Mouse (Mus musculus) cerebellum, postnatal 14 days (tissue): Measurements from ENCODE around the gene Tmem235.

Experiments
- DNase-seq, 2 experiments: peaks; one replicate each; pipeline ENCODE4 v3.0.0; 2021; ENCODE audit warnings: mixed read lengths in 2 of 2

Tmem235 gene

DNA sequence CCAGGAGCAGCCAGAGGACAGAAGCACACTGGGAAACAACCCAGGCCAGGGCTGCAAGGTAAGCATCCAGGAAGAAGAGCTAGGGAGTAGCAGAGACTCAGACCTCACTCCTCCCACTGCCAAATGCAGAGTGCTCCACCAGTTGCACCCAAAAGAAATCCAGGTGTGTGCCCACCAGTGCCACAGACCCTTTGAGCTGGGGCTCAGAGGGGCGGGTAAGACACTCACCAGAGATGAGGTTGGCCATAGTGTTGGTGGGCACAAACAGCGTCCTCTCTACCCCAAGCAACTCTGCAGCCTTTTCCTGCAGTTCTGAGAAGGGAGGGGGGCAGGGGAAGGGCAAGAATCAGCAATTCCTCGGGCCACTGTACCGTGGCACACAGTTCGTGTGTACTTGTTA lies 10.8 kb downstream of the Tmem235 start:
- DNase-seq, result no peak

DNA sequence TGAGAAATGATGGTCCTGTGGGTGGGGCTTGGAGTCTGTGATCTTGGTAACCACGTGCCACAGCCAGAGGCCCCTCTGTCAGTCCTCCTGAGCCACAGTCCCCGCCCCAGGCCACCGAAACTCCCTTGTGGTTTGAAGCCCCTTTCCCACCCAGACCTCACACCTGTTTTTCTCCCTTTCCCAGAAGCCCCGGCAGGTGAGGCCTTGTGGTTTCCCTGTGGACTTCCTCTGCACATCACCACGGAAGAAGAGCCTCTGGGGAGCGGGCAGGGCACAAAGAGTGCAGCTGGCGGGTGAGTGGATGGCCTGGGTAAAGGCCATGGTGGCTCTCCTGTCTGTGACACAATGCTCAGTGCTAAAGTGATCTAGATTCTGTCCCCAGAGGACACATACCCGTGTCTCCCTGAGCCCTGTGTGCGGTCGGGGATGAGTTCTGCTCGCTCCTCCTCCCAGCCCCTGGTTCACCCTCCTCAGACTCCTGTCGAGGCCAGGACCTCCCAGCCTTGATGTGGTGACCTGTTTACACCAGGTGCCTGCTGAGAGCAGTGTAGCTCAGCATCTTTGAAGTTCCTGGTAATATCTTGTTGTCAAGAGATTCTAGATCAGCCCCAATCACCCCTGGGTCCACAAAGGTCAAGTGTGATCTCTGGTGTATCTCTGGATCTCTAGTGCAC lies 11.5 kb downstream of the Tmem235 start:
- no peak for DNase-seq

DNA sequence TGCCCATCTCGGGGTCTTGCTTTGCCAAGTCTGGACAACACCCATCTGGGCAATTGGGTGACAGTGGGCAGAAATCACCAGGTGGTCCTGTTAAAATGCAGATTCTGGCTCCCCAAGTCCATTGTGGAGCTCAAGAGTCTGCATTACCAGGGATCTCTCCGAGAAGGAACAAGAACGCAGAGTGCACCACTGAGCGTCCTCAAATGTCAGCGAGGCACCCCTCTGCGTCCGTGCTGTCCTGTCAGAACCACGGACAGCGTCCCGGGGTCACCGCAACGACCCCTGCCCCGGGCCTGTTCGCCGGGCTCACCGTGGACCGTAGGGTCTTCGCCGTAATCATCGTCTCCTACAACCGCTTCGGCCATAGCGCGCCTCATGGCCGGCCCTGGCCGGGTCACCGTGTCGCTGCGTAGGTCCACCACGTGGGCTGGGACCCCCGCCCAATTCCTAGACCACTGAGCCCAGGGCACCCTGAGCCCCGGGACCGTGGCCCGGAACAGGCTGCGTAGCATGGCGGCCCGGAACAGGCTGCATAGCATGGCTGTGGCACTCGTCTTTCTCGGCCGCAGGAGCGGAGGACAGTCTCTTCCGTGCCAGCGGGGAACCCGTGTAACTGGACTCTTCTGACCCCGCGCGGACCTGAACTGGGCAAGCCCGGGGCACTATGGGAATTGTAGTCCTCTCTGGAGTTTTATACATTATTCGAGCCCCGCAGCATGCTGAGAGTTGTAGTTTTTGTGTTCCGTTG lies 12.5 kb downstream of the Tmem235 start, which contains the start of gene Tha1:
Tha1 (minus strand) TSS at position 621 of the 748 bp plus-strand sequence.
- DNase-seq, result peak; percentile 86 to 87

DNA sequence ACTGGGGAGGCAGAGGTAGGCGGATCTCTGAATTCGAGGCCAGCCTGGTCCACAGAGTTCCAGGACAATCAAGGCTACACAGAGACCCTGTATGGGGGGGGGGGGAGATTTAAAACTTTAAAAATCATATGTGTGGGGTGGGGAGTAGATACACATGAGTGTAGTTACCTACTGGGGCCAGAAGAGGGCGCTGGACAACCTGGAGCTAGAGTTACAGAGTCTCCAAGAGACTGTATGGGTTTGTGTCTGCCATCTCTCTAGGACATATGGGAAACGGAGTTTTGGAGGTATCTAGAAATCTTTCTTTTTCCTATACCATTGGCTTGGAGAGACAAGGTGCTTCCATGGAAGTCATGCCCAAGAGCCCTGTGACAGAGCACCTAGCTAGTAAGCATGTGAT lies 13.9 kb downstream of the Tmem235 start:
- peak in 1 of 2 experiments; percentile 56 for DNase-seq

DNA sequence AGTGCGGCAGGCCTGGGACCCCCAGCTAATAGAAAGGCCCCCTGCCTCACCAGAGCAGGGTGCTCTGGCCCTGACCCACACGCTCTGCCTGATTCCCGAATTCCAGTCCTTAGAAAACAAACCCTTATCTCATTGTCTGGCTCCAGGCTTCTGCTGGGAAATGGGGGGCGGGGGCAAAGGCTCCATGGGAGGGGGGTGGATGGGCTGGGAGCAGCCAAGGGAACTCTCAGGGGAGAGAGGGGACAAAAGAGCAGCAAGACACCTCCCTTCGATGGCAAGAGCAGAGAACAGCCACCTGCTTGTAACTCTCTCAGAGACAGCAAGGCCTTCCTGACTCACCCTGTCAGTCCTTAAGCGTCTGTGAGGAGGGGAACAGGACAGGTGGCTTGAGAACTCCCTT lies 15.1 kb downstream of the Tmem235 start:
- no peak for DNase-seq

DNA sequence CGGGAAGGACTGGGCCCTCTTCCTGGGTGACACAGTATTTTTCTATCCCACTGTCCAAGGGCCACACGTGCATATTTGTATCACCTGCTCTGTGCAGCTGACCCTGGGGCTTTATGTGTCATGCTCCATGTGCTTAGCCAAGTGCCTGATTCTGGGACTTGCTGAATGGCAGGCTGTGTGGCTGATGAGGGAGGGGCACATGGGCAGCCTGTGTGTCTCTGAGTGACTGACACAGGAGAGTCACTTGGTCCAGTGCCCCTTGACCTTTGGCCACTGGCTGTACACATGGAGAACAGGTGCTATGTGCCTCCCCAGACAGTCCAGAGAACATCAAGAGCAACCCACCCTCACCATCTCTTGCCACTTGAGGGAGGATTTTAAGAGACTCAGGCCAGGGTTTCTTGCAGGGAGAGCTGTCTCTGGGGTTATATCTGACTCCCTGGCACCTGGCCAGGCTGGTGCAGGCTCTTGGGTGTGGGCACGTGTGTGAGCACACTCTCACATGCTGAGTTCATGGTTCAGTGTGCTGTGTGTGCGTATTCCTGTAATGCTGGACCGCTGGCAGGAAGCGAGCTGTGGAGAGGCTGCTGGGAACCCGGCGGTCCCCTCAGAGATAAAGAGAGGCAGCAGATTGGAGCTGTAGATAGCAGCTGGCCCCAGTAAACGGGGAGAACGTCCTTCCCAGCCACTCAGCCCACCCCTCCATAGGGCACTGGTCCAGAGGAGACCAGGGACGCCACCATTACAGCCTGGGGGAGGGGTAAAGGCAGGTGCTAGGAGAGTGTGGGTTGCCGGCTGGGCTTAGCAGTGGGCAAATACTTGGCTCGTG lies 17.6 kb downstream of the Tmem235 start:
- DNase-seq, result peak; percentile 58 to 75

DNA sequence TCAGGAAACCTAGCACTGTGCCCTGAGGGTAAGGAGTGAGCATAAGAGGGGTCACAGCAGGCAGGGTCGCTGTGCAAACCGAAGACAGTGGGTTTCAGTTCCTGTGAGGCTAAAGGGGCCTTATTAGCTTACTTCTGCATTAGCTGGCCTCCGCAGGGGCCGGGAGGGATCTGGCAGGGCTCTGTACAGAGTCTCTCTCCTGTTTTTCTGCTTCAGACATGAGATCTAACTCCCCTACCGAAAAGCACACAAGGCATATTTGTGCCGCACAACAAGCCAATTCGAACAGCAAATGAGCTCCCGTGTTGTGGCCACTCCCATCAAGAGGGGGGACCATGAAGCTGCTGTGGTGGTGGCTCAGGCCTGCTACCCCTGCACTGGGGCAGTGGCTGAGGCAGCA lies 18.3 kb downstream of the Tmem235 start:
- peak; percentile 29 to 46 for DNase-seq

DNA sequence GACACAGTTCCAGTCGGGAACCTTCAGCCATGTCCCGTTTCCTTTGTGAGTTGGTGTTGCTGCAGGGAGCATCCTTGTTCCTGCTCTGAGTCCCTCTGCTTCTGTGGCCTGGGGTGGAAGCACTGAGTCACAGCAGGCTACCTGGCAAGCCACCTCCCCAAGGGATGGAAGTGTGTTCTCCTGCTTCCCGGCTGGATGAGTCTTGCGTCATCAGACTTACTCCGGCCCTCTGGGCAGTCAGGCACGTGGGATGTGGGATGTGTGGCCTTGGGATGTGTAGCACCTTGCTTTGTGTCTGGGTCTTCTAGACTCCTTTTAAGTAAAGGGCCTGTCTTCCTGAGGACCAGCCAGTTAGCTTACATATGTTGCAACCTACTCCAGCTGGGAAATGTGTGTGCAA lies 19.1 kb downstream of the Tmem235 start:
- peak in 1 of 2 experiments; percentile 33 for DNase-seq

DNA sequence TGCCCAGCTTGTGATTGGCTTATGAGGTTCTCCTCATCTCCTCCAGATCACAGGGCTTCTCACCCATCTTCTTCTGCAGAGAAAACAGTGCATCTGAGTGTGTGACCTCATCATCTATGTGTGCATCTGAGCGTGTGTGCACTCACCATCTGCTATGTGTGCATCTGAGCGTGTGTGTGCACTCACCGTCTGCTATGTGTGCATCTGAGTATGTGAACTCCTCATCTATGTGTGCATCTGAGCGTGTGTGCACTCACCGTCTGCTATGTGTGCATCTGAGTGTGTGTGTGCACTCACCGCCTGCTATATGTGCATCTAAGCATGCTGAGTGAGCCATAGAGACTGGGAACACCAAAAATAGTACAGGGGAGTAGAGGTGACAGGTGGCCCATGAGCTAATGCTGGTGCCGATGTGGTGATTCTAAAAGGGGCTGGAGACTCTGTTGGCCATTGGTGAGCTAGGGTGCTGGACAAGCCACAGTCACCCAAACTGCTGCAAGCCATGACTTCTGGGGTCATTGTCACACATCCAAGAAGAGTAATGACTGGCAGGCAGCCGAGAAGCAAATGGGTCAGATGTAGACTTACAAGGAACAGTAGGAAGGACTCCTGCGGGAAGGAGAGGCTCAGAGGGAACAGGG lies 19.9 kb downstream of the Tmem235 start:
- DNase-seq, result peak; percentile 48 to 62

DNA sequence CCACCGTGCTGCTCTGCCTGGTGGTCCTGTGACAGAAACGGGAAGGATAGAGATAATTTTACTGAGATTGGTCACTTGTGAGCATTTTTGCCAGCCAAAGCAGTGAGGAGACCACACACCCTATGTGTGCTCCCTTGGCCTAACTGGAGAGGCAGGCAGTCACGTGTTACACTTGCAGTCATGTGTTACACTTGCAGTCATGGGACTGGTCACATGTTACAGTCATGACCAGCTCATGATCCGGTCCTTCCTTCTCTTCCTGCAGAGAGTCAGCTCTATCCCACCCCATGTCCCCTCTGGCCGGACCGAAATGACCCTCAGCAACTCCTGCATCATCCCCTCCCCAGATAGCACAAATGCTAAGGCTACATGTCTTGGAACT lies 20.4 kb downstream of the Tmem235 start:
- no peak for DNase-seq

DNA sequence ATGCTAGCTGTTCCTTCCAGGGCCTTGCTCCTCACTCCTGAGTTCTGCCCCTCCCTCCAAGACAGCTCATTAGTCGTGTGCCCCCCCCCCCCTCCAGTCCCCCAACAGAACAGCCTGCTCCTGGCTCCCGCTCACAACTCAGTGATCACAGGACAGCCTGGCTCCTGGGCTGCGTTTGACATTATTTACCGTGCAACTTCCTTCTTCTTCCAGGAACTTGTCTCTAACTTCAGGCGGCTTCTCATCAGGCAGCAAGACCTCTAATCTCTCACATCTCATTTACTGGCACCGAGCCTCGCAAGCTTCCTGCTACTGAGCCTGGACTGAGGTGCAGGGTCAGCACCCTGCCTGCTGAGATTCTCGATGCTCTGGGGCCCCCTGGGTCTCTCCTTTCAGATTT lies 21.2 kb downstream of the Tmem235 start:
- peak in 1 of 2 experiments; percentile 37 for DNase-seq

DNA sequence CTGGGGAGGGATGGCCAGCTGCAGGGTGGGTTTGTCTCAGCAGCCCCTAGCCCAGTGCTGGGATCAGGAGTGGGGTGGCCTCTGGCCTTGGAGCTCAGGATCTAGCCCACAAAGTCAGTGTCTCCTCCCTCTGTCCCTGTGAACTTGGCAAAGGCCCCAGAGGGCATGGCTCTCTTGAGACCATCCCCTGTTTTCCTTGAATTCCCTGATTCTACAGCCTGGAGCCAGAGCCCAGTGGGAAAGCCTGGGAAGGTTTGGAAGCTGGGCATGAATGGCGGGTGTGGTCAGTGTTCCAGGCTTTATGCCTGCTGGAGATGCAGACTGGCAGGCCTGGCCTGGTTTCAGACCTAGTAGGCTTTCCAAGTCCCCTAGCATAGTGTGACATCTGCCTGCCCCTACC lies 21.7 kb downstream of the Tmem235 start:
- peak; percentile 36 to 50 for DNase-seq

DNA sequence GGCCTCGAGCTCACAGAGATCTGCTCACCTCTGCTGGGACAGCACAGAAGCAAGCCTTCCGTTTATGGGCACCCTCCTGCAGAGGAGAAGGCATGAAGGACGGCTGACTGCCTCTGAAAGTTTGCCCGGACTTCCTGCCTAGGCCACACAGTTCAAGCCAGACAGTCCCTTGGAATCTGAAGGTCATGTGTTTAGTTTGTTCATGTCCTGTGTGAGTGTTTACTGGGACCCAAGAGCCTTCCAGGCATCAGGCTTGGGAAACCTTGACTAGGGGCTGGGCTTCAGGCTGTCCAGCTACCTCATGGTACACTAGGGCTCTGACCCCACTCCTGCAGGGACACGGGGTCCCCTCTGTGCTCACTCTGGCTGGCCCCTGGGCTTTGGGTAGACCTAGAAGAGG lies 25.4 kb downstream of the Tmem235 start:
- DNase-seq, result no peak

DNA sequence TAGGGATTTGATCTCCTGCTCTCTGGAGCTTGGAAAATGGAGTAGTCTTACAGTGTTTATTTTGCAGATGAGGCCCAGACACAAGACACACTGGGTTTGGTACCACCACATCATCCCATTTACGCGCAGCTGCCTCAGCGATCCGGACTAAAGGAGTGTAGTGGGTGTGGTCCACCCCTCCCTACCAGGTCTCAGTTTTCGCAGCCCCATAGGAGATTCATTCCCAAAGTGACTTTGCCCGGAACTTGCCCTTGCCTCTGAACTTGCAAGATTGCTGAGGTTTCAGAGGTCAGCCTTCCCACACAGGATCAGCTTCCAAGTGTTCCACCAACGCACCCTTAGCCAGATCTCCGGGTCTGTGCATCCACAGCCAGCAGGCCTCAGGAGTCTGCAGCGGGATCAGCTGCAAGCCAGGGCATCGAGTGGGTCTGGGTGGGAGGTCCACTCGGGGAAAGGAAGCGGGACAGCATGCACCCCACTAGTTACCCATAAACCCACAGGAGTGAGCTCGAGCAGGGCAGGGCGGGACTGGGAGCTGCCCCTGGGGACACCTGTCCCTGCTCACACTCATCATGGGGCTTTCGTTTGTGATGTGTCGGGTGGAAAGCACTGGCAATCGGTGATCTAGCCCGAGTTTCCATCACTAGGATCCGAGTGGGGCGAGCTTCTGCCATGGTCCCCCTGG lies 27.8 kb downstream of the Tmem235 start:
- DNase-seq, result no peak

DNA sequence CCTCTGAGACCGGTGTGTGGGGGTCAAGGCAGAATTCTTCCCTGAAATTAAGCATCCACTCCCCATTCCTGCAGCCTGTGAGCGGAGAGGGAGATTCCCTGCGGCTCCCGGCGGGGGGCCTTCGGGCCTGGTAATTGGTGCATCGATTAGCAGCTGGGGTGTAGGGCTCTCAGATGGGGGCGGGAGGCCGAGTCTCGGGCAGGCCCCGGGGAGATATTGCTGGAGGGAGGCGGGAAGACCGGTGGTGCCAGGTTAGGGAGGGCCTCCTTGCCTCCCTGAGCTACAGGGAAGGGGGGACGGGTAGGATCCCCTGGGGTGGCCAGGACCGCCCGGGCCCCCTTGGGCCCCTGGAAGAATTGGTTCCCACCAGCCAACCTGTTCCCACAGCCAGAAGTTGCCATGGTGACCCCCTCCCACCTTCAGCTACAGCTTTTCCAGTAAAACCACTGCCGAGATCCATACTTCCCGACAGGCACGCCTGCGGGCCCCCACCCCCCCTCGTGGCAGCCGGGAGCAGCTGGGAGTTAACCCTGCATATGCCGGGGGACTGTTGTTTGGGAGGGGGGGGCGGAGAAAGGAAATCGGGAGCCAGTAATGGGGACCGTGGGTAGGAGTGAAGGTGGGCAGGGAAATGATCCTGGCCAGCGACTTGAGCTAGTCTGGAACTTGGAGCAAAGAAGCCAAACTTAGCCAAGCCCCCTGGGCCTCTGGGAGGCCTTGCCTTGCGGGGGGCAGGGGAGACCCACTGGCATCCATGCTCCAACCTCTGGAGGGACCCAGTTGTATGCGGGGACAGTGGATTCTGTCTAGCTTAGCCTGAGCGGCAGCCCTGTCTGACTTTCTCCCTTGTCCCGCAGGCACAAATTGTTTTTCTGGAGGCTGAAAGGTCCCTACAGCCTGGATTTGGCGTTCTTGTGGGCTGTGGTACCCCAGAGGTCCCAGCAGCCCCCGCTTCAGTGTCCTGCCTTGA lies 28.6 kb downstream of the Tmem235 start:
- no peak for DNase-seq

DNA sequence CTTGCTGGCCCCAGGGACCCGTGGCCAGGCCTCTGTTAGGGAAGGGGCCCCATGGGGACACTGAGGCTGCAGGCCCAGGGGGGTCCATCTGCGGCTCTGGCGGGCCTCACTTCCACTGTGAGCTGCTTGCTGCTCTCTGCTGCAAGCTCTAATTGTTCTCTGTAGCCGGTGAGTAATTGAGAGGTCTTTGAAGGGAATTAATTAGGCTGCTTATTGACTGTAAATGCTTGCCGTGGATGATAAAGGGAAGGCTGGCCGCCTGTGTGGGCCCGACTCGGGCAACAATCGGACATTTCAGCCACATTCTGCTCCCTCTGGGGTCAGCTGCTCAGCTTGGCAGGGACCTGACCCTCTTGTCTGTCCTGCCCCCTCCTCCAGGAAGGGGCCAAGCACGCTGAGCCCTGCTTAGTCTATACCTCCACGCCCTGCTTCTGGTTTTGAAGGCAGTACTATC lies 29.4 kb downstream of the Tmem235 start:
- DNase-seq, result no peak

DNA sequence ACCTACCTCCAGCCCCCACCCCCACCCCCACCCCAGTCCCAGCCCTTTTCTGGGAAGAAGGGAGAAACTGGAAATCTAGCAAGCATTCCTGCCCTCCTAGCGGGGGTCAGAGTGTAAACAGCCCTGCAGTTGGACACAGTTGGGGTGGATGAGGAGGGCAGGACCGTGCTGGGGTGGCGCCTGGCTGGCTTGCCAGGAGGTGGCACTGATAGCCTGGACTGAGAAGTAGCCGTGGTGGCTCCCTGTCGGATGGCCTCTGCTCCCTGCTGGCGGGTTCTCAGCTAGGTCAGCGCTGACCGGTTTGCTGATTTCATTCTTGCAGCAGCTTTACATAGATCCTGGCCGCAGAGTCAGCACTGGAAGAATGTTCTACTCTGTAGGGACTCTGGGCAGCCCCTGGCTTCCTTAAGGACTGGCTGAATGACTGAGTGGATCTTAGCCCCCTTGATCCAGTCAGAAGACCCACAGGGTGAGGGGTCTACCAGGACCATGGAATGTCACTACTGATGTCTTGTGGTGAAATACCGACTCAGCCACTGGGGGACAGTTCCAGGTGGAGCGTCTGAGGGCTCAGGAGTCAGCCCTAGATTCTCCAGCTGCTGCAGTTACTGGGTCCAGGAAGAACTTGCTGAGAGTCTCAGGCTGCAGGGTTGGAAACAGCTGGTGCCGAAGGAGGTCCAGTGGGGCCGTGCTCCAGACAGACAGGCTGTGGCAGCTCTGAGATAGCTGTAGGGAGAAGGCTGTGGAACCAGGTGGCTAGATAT lies 30.1 kb downstream of the Tmem235 start:
- peak in 1 of 2 experiments; percentile 40 for DNase-seq

DNA sequence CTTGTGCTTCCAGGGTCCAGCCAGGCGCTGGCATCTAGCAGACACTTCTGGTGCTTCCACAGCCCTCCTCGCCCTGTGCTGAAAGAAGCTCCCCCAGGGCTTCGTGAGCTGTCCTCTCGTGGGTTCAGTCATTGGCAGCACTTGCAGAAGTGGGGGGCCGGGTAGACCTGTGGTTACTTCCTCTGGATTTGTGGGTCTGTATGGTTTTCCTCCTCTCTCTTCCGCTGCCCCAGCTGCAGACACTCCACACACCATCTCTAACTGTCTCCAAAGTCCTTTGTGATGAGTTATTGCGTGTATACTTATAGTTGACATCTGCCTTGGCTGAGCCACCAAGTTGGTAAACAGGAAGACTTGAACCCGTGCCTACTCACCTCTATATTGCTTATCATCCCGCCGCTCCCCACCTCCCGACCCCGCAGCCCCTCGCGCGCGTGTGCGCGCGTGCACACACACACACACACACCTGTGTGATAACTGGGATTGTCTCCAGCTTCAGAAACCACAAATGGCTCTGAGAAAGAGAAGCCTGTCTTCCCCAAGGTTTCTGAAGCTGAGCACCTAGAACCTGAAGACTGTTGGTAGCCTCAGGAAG lies 31.1 kb downstream of the Tmem235 start:
- DNase-seq, result no peak

DNA sequence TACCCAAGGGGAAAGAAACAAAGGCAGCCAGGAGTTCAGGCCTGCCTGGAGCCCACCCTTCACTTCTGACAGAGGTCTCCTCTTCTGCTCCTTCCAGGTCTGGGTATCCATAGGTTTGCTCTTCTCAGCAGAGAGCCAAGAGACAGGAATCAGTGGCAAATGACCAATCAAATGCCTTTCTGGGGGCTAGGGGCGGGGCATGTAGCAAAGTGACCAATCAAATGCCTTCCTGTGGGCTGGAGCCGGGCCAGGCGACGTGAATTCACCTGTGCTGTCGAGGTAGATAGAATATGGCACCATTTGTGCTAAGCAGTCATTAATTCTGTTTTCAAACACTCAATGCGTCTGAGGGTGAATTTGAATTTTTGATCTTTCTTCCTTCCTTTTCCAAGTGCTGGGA lies 31.6 kb downstream of the Tmem235 start:
- DNase-seq, result peak in 1 of 2 experiments; percentile 52

DNA sequence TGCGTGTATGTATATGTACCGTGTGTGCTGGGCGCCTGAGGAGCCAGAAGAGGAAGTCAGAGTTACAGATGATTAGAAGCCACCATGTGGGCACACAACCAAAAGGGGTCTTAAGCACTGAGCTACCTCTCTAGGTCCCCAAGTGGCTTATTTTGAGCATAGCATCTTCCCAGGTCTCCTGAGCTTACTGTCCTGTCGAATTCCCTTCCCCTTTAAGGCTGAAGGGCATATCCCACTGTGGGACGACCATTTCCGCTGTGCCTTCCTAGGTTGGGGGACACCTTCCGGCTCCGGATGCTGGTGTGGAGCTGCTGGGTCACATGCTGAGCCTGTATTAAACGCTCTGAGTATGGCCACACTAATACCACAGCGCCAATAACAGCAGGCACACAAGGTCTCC lies 34.1 kb downstream of the Tmem235 start:
- no peak for DNase-seq
